Mouse (Mus musculus) adrenal gland (tissue): Measurements from ENCODE around the gene Apaf1.

Experiments used
- intact Hi-C: fragments of 180-260 bp; cut with DNase I; formaldehyde crosslinking; loops from one replicate; pipeline ENCODE4 v1.15.1; 2025

The Apaf1 gene

DNA sequence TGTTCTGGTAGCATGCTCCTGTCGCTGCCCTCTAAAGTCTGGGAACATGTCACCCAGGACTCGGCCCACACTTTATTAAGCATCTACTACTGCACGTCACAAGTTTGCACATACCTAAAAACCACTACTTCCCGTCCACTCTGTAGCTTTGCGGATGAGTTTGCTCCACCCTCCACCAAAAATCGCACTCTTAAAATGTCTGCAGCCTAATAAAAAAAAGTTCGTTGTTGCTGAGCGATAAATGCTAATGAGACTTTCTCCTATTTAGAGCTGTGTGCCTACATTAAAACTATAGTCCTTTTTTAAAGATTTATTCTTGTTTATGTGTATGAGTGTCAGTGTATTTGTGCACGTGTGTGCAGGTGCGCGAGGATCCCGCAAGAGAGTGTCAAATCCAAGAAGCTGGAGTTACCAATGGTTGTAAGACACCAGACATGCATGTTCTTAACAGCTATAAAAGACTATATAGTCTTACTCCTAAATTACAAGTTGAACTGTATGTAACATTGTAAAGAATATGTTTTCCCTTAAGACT lies 890 bp upstream of the Apaf1 start:
- intact Hi-C loops = loop anchor here (5.0 kb wide), 1 partner anchor 39 kb away; the partner anchor contains the start of gene Slc25a3

DNA sequence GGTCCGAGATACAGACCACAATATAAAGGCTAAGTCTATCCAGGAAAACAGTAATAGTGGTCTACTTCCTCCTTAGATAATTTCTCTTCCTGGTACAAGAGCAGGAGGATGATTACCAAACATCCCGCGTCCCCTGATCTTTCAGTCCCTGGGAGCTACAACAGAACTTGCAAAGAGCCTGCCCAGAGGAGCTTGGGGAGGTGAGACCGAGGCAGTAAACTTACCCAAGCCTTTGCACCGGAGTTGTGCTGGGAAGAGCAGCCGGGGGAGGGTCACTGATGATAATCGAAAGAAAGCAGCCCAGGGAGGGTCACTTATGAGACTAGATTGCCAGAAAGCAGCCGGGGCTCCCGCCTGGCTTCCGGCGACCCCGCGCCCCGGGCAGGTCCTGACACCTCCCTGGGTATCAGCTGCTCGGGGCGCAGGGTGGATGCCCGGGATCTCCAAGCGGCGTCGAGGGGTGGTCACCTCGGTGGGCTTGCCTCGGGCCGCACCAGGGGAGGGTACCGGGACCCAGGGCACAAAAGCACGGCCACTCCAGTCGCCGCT lies 537 bp downstream of the Apaf1 start:
- intact Hi-C loops = loop anchor here (5.0 kb wide), 1 partner anchor 40 kb away; the partner anchor contains the start of gene Slc25a3

DNA sequence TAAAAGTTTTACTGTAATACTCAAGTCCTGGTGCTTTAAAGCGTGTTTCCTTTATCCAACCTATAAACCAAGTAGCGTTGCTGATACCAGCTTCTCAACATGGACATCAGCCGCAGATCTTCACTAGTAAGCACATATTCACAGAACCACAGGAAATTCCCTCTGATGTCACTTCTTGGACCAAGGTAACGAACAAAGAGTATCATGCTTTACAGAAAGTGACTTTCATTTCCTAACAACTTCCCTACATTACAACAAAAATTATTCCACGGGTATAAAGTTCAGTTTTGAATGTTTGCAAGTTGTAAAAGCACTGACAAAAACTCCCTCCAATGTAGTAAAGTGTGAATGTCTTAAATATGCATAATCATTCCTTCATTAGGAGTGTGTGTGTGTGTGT lies 2.0 kb downstream of the Apaf1 start:
- intact Hi-C loops = loop anchor here (5.0 kb wide), 1 partner anchor 42 kb away; the partner anchor contains the start of gene Slc25a3

DNA sequence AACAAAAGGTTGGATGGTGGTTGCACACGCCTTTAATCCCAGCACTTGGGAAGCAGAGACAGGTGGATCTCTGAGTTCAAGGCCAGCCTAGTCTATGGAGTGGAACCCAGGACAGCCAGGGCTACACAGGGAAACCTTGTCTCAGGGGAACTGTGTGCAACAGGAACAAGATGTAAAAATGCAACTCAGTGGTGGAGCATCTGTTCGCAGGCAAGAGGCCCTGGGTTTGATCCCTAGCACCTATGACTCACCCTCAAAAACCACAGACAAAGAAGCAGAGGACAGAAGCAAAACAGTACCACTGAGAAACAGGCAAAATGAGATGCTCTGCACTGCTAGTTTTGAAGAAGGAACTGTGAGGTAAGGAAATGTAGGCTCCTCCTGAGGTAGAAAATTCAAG lies 5.9 kb downstream of the Apaf1 start:
- intact Hi-C loops = no loop called here

DNA sequence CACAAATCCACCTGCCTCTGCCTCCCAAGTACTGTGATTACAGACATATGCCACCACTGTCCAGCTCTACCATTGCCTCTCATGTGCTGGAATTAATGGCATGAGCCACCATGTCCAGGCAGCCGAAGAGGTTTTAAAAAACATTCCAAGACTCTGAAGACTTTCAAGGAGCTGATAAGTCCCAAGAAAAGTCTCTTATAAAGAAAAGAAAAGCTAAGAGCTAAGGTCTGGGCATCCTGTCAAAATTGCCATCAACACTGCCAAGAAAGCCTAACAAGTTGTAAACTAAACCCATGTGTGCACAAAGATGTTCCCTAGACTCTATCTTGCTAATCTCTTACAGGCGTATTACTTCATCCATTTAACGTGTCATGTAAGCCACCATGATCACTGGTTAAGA lies 9.2 kb downstream of the Apaf1 start:
- intact Hi-C loops = loop anchor here (5.0 kb wide), 1 partner anchor 69 kb away; no protein-coding TSS in a partner anchor

DNA sequence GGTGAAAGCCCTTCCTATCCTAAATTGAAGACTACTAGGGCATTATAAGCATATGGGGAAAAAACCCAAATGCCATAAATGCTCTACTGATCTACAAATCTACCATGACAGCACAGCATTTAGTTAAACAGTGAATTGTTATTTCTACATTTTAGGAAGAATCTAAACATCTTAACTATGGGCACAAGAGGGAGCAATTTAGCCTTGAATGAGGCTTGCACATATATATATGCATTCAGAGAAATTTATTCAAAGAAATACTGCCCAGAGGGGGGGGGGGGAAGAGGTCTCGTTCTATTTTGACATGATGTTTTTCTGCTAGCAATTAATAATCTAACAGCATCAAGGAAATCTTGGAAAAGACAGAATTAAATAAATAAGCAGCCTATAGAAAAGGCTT lies 10.8 kb downstream of the Apaf1 start:
- intact Hi-C loops = loop anchor here (5.0 kb wide), 1 partner anchor 71 kb away; no protein-coding TSS in a partner anchor

DNA sequence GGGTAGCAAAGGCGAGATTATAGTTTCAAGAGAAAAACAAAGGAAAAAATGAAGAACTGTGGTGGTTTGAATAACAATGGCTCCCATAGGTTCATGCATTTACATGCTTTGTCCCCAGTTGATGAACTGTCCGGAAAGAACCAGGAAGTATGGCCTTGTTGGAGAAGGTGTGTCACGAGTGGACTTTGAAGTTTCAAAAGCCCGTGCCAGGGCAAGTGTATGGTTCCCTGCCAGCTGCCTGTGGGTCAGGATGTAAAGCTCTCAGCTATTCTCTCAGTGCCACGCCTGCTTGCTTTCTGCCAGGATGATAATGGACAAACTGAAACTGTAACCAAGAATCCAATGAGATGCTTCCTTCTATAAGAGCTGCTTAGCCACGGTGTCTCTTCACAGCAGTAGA lies 20.2 kb downstream of the Apaf1 start:
- intact Hi-C loops = loop anchor here (10.0 kb wide), 1 partner anchor 182 kb away; no protein-coding TSS in a partner anchor

DNA sequence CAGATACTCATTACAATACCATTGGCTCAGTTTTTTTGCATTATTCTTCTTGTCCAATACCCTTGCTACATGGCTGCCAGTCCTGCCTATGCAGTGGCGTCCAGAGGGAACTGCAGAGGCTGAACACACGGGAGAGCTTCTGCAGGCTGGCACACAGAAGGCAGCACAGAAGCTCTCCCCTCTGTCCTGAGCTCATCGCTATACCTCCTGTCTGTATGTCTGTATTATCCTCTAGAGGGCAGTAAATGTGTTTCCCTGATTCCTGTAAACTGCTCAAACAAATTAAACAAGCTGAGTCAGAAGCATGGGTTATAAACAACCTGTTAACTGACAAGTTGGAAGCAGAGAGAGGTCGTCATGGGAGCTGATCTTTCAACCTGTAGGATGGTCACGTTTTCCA lies 21.8 kb downstream of the Apaf1 start:
- intact Hi-C loops = loop anchor here (10.0 kb wide), 1 partner anchor 184 kb away; no protein-coding TSS in a partner anchor

DNA sequence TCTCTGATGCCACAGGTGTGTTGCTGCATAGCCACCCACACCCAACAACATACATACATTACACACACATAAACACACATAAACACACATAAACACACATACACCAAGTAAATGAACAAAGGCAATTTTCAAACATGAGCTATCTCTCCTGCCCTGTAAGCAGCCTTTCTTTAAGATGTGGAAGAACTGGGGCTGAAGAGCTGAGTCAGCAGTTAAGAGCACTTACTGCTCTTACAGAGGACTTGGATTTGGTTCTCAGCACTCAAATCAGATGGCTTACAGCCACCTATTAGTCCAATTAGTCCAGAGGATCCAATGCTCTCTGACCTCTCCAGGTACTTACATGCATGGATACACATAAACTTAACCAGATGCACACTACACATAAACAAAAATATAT lies 29.8 kb downstream of the Apaf1 start:
- intact Hi-C loops = no loop called here

DNA sequence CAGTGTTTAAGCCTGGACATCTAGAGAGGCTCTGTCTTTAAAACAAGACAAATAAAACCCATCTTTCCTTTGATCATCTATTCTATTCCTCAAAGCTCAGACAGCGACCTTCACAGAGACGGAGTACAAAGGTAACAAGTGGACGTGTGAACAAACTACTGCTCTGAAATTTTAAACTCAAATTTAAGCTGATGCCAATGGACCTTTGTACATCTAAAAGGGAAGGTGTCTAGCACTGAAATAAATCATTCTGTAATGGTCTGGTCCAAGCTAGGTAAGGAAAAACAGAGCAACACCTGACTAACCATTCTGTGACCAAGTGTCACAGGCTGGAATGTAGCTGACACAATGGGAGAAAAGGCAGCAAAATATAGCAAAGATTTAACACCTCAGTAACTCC lies 31.4 kb downstream of the Apaf1 start:
- intact Hi-C loops = no loop called here

DNA sequence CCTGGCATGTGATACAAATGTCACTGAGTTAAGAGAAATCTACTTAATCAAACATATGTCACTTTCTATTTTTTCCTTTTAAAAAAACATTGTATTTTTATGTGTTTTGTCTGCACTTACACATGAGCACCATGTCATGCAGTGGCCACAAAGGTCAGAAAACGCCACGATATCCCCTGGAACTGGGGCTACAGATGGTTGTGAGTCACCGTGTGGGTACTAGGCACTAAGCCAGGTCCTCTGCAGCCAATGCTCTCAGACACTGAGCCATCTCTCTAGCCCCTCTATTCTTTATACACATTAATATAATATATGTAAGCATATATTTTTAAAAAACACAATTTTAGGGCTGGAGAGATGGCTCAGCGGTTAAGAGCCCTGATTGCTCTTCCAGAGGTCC lies 32.9 kb downstream of the Apaf1 start:
- intact Hi-C loops = no loop called here

DNA sequence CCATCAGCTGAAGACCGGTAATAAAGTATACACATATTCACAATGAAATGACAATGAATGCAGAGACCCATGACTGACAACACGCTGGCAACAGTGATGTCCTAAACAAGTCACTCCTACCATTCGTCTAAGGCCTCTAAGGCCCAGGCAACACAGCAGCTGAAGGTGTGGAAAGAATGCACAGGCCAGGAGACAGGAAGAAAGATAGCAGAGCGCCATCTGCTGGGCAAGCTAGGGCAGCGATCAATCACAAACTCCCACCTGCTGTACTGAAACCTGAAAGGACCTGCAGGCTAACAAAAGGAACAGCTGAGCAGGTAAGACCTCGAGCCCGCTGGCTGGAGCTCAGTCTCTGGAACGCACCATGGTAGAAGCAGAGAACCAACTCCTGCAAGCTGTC lies 48.6 kb downstream of the Apaf1 start:
- intact Hi-C loops = no loop called here

DNA sequence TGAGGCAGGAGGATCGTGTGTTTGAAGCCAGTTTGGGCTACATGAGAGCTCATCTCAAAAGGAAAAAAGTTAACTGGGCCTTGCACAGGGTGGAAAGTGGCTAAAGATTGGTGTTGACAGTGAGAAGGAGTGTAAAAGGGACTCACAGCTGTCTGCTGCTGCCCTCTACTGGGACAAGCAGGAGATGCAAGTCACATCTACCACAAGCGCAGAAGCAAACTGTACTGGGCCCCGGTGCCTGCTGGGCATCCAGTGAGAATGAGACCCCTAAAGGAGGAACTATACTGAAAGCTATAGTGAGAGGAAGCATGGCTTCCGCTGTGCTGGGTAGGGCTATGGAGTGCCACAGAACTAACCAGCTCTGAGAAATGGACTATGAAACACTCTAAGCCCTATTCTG lies 50.2 kb downstream of the Apaf1 start:
- intact Hi-C loops = loop anchor here (1.0 kb wide), 1 partner anchor 303 kb away; no protein-coding TSS in a partner anchor

DNA sequence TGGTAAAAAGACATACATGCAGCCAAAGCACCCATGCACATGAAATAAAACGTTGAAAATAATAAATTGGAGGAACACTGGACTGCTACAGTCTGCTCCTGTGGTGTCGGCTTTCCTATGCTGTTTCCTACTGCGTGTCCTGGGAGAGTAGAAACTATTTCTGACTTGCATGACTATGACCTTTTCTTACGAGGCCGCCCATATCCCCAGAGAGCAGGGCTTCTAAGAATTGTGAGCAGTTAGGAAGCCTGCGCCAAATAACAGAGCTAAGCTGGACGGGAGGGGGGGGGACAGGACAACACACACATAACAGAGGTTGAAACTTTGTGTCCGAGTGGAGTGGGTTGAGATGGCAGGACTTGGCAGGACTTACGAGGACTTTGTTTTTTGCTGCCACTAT lies 51.4 kb downstream of the Apaf1 start:
- intact Hi-C loops = no loop called here

DNA sequence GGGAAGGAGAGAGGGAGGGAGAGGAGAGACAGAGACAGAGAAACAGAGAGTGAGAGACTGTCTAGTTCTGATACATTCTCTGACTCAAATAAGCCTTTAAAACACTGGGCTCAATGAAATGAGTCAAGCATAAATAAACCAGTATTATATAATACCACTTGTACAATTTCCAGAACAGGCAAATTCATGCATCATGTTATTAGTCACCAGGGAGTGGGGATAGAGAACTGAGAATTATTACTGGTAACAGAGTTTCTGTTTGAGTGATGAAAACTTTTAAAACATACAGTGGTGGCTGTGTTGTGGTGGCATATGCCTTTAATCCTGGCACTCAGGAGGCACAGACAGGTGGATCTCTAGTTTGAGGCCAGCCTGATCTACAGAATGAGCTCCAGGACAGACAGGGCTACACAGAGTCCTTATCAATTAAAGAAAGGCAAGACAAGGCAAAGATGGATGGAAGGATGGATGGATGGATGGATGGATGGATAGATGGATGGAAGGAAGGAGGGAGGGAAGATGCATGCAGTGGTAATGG lies 53.5 kb downstream of the Apaf1 start:
- intact Hi-C loops = no loop called here

DNA sequence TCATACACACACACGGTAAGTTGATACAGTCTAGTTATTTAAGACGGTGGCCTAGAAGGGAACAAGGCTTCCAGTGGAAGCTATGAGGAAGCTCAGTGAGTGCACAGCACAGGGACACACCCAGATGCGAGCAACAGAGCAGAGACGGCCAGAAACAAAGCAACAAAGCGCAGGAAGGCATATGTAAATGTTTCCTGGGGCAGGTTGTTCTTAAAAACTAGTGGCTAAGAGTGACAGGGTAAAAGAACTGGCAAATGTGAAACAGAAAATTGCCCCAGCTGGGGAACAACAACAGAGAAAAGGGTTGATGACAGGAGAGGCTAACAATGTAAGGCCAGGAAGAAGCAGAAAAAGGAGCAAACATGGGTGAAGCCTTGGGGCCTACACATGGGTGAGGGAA lies 54.6 kb downstream of the Apaf1 start:
- intact Hi-C loops = no loop called here

DNA sequence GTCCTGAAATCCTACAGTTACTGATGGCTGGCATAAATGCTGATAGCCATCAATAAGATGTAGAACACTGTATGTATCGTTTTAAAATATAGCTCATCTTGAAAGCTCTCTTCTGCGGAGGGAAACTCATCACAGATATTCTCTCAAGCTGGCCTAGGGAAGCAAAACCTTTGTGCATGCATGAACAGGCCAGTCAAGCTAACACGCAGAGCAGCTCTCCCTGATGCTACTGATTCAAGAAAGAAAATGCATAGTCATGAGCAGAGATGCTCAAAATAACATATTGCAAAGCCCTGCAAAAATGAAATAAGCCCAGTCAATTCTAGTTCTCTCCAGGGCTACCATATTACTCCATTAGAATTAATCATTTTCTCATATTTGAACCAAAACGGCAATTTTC lies 55.1 kb downstream of the Apaf1 start:
- intact Hi-C loops = no loop called here

DNA sequence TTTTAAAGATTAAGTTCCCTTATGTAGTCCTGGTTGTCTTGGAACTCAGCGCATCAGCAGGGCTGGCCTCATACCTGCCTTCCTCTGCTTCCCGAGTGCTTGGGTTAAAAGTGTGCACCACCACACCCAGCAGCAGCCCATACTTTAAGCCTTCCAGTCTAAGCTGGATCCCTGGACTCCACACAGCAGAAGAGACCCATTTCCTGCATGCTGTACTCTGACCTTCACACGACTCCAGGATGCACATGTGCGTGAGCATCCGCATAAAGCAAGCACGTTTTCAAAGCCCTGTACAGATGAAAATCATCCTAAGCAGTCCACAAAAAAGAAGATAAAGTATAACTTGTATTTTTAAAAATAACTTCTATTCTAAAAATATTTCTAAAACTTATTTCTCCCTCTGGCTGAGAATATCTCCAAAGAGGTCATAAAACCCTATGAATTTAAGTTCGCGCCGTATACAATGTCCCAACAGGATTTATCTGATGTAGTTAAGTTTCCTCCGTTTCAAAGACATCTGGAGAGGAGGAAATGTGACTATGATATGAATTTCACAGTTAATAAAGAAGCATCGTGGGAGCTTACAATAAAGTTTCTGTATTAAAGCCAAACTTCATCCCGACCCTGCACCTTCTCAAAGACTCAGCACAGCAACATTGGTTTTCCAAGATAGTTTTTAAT lies 76.6 kb downstream of the Apaf1 start:
- intact Hi-C loops = no loop called here

DNA sequence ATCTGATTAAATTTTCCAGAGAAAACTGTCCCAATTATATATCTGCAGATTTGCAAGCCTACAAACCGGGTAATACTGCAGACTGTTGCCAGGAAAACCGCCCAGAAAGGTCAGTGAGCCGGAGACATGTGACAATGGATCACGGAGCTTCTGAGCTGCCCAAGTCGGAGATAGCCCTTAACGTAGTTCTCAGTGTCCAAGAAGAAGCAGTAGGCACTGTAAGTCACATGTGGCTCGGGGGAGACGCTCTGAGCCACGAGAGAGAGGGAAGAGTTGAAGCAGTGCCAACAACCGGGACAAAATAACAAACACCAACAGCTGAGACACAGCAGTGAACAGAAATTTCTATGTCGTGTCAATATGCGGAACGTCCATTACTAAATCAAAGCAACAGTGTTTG lies 81.1 kb downstream of the Apaf1 start:
- intact Hi-C loops = no loop called here

DNA sequence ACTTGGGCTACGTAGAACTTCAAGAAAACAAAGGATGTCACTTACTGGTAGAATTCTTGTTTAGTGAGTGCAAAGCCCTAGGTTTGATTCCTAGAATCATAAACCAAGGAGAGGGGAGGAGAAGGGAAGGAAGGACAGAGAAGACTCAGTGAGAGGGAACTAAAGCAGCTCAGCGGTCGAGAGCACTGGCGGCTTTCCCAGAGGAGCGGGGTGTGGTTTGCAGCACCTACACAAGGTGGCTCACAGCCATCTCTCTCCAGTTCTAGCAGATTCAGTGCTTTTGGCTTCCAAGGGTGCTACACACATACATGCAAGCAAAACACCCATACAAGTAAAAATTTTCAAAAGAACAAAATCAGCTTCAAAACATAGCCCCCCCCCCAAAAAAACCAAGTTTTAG lies 82.7 kb downstream of the Apaf1 start:
- intact Hi-C loops = no loop called here

DNA sequence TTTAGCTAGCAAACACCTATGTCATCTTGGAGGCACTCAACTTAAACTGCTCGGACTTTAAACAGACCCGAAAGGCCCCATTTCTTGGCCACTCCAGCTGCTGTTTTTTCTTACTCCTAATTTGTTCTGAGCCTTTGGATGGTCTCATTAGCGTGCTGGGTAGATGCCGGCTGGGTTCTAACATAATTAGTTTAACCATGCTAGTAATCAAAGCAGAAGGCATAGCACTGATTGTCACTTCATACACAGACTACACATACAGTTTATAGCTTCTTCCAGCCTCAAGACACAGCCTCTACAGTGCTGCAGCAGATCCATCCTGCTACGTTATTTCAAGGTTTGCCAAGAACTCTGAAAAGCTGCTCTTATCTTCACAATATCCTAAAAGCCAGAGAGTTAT lies 88.7 kb downstream of the Apaf1 start:
- intact Hi-C loops = no loop called here

DNA sequence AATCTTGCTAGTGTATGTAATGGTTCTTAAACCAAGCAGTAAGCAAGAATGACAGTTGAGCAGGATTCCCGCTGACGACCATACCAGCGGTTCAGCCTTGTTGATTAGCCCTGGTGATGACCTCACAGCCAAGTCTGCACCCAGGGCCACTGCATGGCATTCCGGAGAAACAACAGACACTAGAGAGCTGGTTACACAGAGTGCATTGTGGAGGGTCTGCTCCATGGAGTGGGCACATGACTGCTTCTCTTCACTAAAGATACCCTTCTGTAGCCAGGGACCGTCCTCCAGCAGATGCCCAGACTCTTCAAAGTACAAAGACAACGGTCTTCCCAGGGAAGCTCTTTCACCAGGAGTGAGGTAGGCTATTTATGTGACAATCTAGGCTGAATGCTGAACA lies 90.3 kb downstream of the Apaf1 start:
- intact Hi-C loops = no loop called here

DNA sequence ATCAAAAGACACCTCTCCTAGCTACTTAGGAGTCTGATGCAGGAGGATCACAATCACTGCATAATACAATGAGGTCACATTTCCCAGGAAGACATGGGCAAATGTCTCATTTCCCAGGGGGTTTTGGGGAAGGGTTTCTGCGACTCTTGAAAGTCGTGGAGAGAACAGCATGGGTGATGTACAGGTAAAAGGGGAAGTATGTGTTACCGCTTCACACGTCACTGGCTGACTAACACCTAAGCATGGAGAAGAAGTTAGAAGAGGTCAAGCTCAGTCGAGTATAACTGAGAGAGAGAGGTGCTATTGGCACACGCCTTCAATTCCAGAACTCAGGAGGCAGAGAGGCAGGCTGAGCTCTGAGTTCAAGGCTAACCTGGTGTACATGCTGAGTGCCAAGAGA lies 92.2 kb downstream of the Apaf1 start:
- intact Hi-C loops = no loop called here
